Mouse (Mus musculus) lung, adult 2 months (tissue): ENCODE data around the gene Ifnl3.

Experiments
- CTCF ChIP-seq: fragments of 200-500 bp; IDR thresholded peaks from 2 replicates; pipeline ENCODE4 v1.5.1; 2011; ENCODE audit warnings: mild to moderate bottlenecking, low read length, control low read depth; ENCODE audit not compliant: insufficient read depth
- POLR2A ChIP-seq: fragments of 200-500 bp; IDR thresholded peaks from 2 replicates; pipeline ENCODE4 v1.6.1; 2011; ENCODE audit warnings: low read depth, mild to moderate bottlenecking, control low read depth, low read length, borderline replicate concordance; ENCODE audit errors: extremely low read depth

GRCm38 (mm10) chr7:28553076-28553475 is 30.4 kb downstream of the Ifnl3 start:
- TF ChIP-seq POLR2A (no peak), CTCF (no peak)
